Mouse (Mus musculus): ENCODE measurements at regions not wholly inside any gene's neighbourhood (a gene's known extent, or its start where the extent isn't known, plus 50 kb on each side); places are given as distances from the start of the nearest gene placed in this dataset.

DNA sequence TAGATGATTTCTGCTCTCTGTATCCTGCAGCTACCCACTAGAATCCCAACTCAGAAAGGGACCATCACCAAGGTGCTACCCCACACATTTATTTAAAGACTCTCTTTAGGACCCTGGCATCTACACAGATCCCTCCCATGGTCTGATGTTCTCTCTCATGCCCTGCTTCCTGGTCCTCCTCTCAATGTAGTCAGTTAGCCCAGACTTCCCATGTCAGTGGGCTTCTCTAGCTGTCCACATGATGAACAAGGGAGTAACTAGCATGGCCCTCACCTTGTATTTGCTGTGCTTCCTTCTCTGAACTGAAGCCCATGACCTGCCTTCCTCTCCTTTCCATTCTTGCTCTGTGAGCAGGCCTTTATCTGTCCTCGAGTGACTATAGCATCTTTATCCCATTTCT is 71.8 kb upstream of the Adam6b start:
- TF ChIP-seq CTCF (IDR thresholded peaks at IDR 0.05; ENCODE audit: insufficient read depth, low read length) (no peak), POLR2A (IDR thresholded peaks at IDR 0.05; ENCODE audit: borderline replicate concordance, extremely low read depth, low read depth, low read length) (no peak)
